ENCODE assay signal across 13 mouse cellular contexts in genomic region chr2:151006281-151006945, GRCm38 (mm10). TPM values are rescaled to one million over a fixed set of nuclear protein-coding genes. Genes with fewer than 3 reads are reported as not detected.
DNase-seq lines count a peak whose midpoint lies in the region; ATAC-seq and TF ChIP-seq lines count a peak whose summit lies in the region.
"Had no signal": no experiment of that assay in that cellular context is flagged by ENCODE, and none has a peak within 500 bp of the region (broad histone marks: within the 10 kb centered on the region; RNA-seq: fewer than 3 reads in every experiment).

No protein-coding gene starts in this region.

- H3K27ac ChIP-seq in heart, embryonic 11.5 days (ENCODE audit: low read depth, low read length) = no peak overlapping the region
- 0 out of 2 replicates have a peak overlapping the region, but pooled peaks have one; percentile 14 for H3K27ac ChIP-seq in liver, embryonic 13.5 days
- H3K27ac ChIP-seq: heart, embryonic 10.5 days; neural tube, embryonic 13.5 days had no signal

- no peaks in the 10 kb centered on the region for H3K36me3 ChIP-seq in heart, embryonic 11.5 days (ENCODE audit: control insufficient read depth, insufficient read depth, low read length)
- no peaks in the 10 kb centered on the region for H3K36me3 ChIP-seq in liver, embryonic 13.5 days
- H3K36me3 ChIP-seq: heart, embryonic 10.5 days; neural tube, embryonic 13.5 days had no signal

- no peak for TF ChIP-seq CTCF in lung, adult 2 months (IDR thresholded peaks at IDR 0.05; ENCODE audit: insufficient read depth, low read length)

- no peak for ATAC-seq in heart, embryonic 11.5 days (replicated peaks; ENCODE audit: insufficient number of reproducible peaks, low FRiP score, low TSS enrichment)
- no peak for ATAC-seq in liver, embryonic 13.5 days (ENCODE audit: low read depth)
- ATAC-seq: intestine, postnatal 0 days; midbrain, embryonic 16.5 days had no signal

- DNase-seq in heart, postnatal 25 days (ENCODE audit: low spot score) = no peak
- DNase-seq in lung, postnatal 10 days = peak; percentile 32
- no peak for DNase-seq in lung, adult 2 months
- DNase-seq in adrenal gland, postnatal 14 days = peak; percentile 80
- no peak for DNase-seq in liver, embryonic 13.5 days
- DNase-seq in embryo, embryonic 11 days = no peak
- no peak for DNase-seq in c-Kit-positive CD71-positive TER-119-positive erythroid progenitor cells, embryonic 14.5 days (ENCODE audit: low spot score)
- DNase-seq: cerebellum, adult 9-11 months had no signal

- no peaks in the 10 kb centered on the region for H3K9me3 ChIP-seq in heart, embryonic 11.5 days (replicated peaks; ENCODE audit: control insufficient read depth, low read length)
- no peaks in the 10 kb centered on the region for H3K9me3 ChIP-seq in liver, embryonic 13.5 days (replicated peaks)
- H3K9me3 ChIP-seq: heart, embryonic 10.5 days; neural tube, embryonic 13.5 days had no signal

- H3K4me1 ChIP-seq in heart, embryonic 11.5 days (ENCODE audit: control insufficient read depth, insufficient read depth, low read length) = peaks cover 9% of the 10 kb centered on the region; the same call in 1 of the 2 replicates
- H3K4me1 ChIP-seq in lung, adult 2 months (ENCODE audit: control insufficient read depth, insufficient read depth, low read length) = peaks cover 6% of the 10 kb centered on the region; the same call in 1 of the 2 replicates
- peaks cover 88% of the 10 kb centered on the region for H3K4me1 ChIP-seq in liver, embryonic 13.5 days (replicated peaks)

- 0 out of 2 replicates have a peak overlapping the region, but pooled peaks have one; percentile 8 for H3K4me2 ChIP-seq in heart, embryonic 11.5 days
- peak overlapping the region; percentile 91 for H3K4me2 ChIP-seq in liver, embryonic 13.5 days
- H3K4me2 ChIP-seq: neural tube, embryonic 13.5 days had no signal

- 76% methylated on average over 5 of the region's 5 CpGs for WGBS in heart, embryonic 11.5 days (ENCODE audit: insufficient replicate concordance)
- WGBS in lung, adult 2 months = 70% methylated on average over 5 of the region's 5 CpGs
- WGBS in liver, embryonic 13.5 days (ENCODE audit: insufficient replicate concordance) = 69% methylated on average over 5 of the region's 5 CpGs

- intact Hi-C loops in heart, postnatal 25 days (cut with DNase I) = loop anchor here (10.0 kb wide), 1 partner anchor 392 kb away; no protein-coding TSS in a partner anchor

- no peak overlapping the region for H3K9ac ChIP-seq in heart, embryonic 11.5 days (ENCODE audit: low read depth, low read length)
- H3K9ac ChIP-seq in liver, embryonic 13.5 days = no peak overlapping the region
- H3K9ac ChIP-seq: neural tube, embryonic 13.5 days had no signal

- TF ChIP-seq POLR2A in lung, adult 2 months (IDR thresholded peaks at IDR 0.05; ENCODE audit: borderline replicate concordance, extremely low read depth, low read depth, low read length) = no peak

- peaks cover 3% of the 10 kb centered on the region; the same call in 1 of the 2 replicates for H3K27me3 ChIP-seq in heart, embryonic 11.5 days (ENCODE audit: control insufficient read depth, insufficient read depth, low read length)
- H3K27me3 ChIP-seq in liver, embryonic 13.5 days = no peaks in the 10 kb centered on the region
- H3K27me3 ChIP-seq: neural tube, embryonic 13.5 days had no signal

- H3K4me3 ChIP-seq in heart, embryonic 11.5 days (ENCODE audit: low read depth, low read length) = no peak overlapping the region
- no peak overlapping the region for H3K4me3 ChIP-seq in lung, adult 2 months (replicated peaks; ENCODE audit: extremely low read depth, low read depth, low read length)
- H3K4me3 ChIP-seq in liver, embryonic 13.5 days (replicated peaks) = no peak overlapping the region
- H3K4me3 ChIP-seq: heart, embryonic 10.5 days; neural tube, embryonic 13.5 days had no signal

RNA-seq across cellular contexts. Expression of gene Ninl, which starts 32.8 kb away (rescaled TPM):
- polyA plus RNA-seq in heart, embryonic 11.5 days (2014; fragmentation: Nextera tagmentation; extraction: Ambion mirVana) = 7.0 and 8.0 TPM in 2 replicates
- total RNA-seq in heart, postnatal 25 days (2021) = 1 to 10 TPM in 1 of 2 experiments, under 1 TPM in 1; 0.98 to 1.3 TPM
- 2.0 and 2.2 TPM in 2 replicates for polyA plus RNA-seq in lung, adult 2 months (2012; rRNA removed)
- 18.9 and 21.8 TPM in 2 replicates for total RNA-seq in adrenal gland, postnatal 14 days (2021)
- 10.6 and 14.2 TPM in 2 replicates for polyA plus RNA-seq in liver, embryonic 13.5 days (2015; fragmentation: Nextera tagmentation; extraction: Ambion mirVana)

RNA-seq across cellular contexts. Expression of gene Nanp, which starts 32.8 kb away (rescaled TPM):
- 28.6 and 36.4 TPM in 2 replicates for polyA plus RNA-seq in heart, embryonic 11.5 days (2014; fragmentation: Nextera tagmentation; extraction: Ambion mirVana)
- total RNA-seq in heart, postnatal 25 days (2021) = 1 to 10 TPM; 1.9 to 2.1 TPM
- polyA plus RNA-seq in lung, adult 2 months (2012; rRNA removed) = 0.83 and 1.8 TPM in 2 replicates
- 10.8 and 13.4 TPM in 2 replicates for total RNA-seq in adrenal gland, postnatal 14 days (2021)
- polyA plus RNA-seq in liver, embryonic 13.5 days (2015; fragmentation: Nextera tagmentation; extraction: Ambion mirVana) = 76.2 and 88.7 TPM in 2 replicates

Comparison
In these comparisons a context has a peak if more than half of its experiments do, and no peak if none do; other contexts are left out.
1. DNase-seq: peak in lung, postnatal 10 days (single experiment) and adrenal gland, postnatal 14 days (single experiment); none in heart, postnatal 25 days (single experiment), lung, adult 2 months (single experiment), liver, embryonic 13.5 days (single experiment), embryo, embryonic 11 days (single experiment) and c-Kit-positive CD71-positive TER-119-positive erythroid progenitor cells, embryonic 14.5 days (single experiment).
2. RNA of gene Nanp, which starts 32.8 kb away (polyA plus RNA-seq): 76.2 to 88.7 TPM in liver, embryonic 13.5 days and 28.6 to 36.4 TPM in heart, embryonic 11.5 days; 0.83 to 1.8 TPM in lung, adult 2 months; every median in the first group is over 10 times any median in the second.